Mouse (Mus musculus) cerebellum, postnatal 10 days (tissue): Measurements from ENCODE around the gene Glra4.

Experiments
- DNase-seq, 2 experiments: peaks; one replicate each; pipeline ENCODE4 v3.0.0; 2021; ENCODE audit warnings: mixed read lengths in 2 of 2

Gene Glra4

GRCm38 (mm10) chrX:136714742-136715474 lies 65.0 kb downstream of the Glra4 start:
- DNase-seq, result peak in 1 of 2 experiments; percentile 3

- DNase-seq, result peak; percentile 38
Measured at GRCm38 (mm10) chrX:136708782-136709181, 71.2 kb downstream of the Glra4 start.

GRCm38 (mm10) chrX:136708168-136708681 lies 71.7 kb downstream of the Glra4 start:
- peak; percentile 75 to 78 for DNase-seq
